Mouse (Mus musculus) myocyte (in vitro differentiated cells): Measurements from ENCODE around the gene Celf3. TPM values are rescaled to one million over a fixed set of nuclear protein-coding genes. Genes with fewer than 3 reads are reported as not detected.

Experiments used
- H3K27me3 ChIP-seq: one replicate; pipeline ENCODE4 v1.6.1; 2011; ENCODE audit not compliant: control insufficient read depth, insufficient read depth, insufficient read length
- H3K36me3 ChIP-seq: one replicate; pipeline ENCODE4 v1.6.1; 2011; ENCODE audit not compliant: control insufficient read depth, insufficient read depth
- H3K4me2 ChIP-seq: one replicate; pipeline ENCODE4 v1.6.1; 2011; ENCODE audit warnings: low read depth, control low read depth
- H3K4me3 ChIP-seq: one replicate; pipeline ENCODE4 v1.5.1; 2011; ENCODE audit warnings: mild to moderate bottlenecking, control low read depth, moderate library complexity
- H3K79me2 ChIP-seq: one replicate; pipeline ENCODE4 v1.6.1; 2011; ENCODE audit not compliant: control insufficient read depth, insufficient read depth
- H3ac ChIP-seq: one replicate; pipeline ENCODE4 v1.6.1; 2011; ENCODE audit not compliant: control insufficient read depth, insufficient read length
- CEBPB ChIP-seq: IDR thresholded peaks from 2 replicates; pipeline ENCODE4 v1.6.1; 2011; ENCODE audit warnings: mild to moderate bottlenecking, moderate library complexity; ENCODE audit not compliant: poor library complexity, insufficient read depth, severe bottlenecking
- E2F4 ChIP-seq: IDR thresholded peaks from one replicate; pipeline ENCODE4 v1.6.1; 2011; ENCODE audit warnings: mild to moderate bottlenecking, control low read depth, moderate library complexity; ENCODE audit not compliant: insufficient read depth
- MAX ChIP-seq: IDR thresholded peaks from one replicate; pipeline ENCODE4 v1.6.1; 2011; ENCODE audit warnings: low read depth, mild to moderate bottlenecking, control low read depth
- MYOD1 ChIP-seq, 3 experiments: IDR thresholded peaks; one replicate each; pipeline ENCODE4 v1.6.1; 2011; ENCODE audit warnings: control low read depth in 2 of 3, low read depth in 2 of 3, mild to moderate bottlenecking in 2 of 3, moderate library complexity in 1 of 3; ENCODE audit not compliant: insufficient read length in 2 of 3, control insufficient read depth in 1 of 3
- MYOG ChIP-seq, 3 experiments: IDR thresholded peaks; one replicate each; pipeline ENCODE4 v1.6.1; 2011; ENCODE audit warnings: control low read depth in 2 of 3, low read depth in 2 of 3, mild to moderate bottlenecking in 2 of 3; ENCODE audit not compliant: insufficient read length in 2 of 3, control insufficient read depth in 1 of 3, insufficient read depth in 1 of 3
- POLR2A ChIP-seq: IDR thresholded peaks from one replicate; pipeline ENCODE4 v1.6.1; 2011; ENCODE audit warnings: low read depth, mild to moderate bottlenecking, control low read depth, moderate library complexity; ENCODE audit not compliant: insufficient read length
- POLR2AphosphoS2 ChIP-seq: IDR thresholded peaks from one replicate; pipeline ENCODE4 v1.6.1; 2011; ENCODE audit warnings: low read depth, control low read depth; ENCODE audit not compliant: insufficient read length
- REST ChIP-seq: IDR thresholded peaks from one replicate; pipeline ENCODE4 v1.6.1; 2011; ENCODE audit warnings: mild to moderate bottlenecking, control low read depth, moderate library complexity; ENCODE audit not compliant: insufficient read depth, insufficient read length
- SRF ChIP-seq: IDR thresholded peaks from one replicate; pipeline ENCODE4 v1.6.1; 2011; ENCODE audit warnings: low read depth; ENCODE audit not compliant: control insufficient read depth, insufficient read length
- TCF12 ChIP-seq: IDR thresholded peaks from one replicate; pipeline ENCODE4 v1.6.1; 2011; ENCODE audit warnings: mild to moderate bottlenecking, control low read depth; ENCODE audit not compliant: poor library complexity, insufficient read depth, severe bottlenecking
- TCF3 ChIP-seq: IDR thresholded peaks from one replicate; pipeline ENCODE4 v1.6.1; 2011; ENCODE audit warnings: low read depth, control low read depth; ENCODE audit not compliant: insufficient read length
- USF1 ChIP-seq: IDR thresholded peaks from one replicate; pipeline ENCODE4 v1.6.1; 2011; ENCODE audit warnings: low read depth, mild to moderate bottlenecking, control low read depth, moderate library complexity
- polyA plus RNA-seq: library from polyadenylated mRNA; unstranded; fragments of >200 nt; fragmentation: generic; extraction: Trizol; gene quantifications from one replicate; pipeline ENCODE4 v1.2.1, GENCODE M21; 2012; ENCODE audit warnings: missing spikeins

Celf3 gene
- polyA plus RNA-seq, 1 experiment, result 0.11 TPM

GRCm38 (mm10) chr3:94482764-94483385 is 4.8 kb downstream of the Celf3 start:
- Histone ChIP-seq H3K36me3 (no peaks in the 10 kb centered on the region), H3ac (no peak overlapping the region), H3K4me2 (no peak overlapping the region), H3K27me3 (no peaks in the 10 kb centered on the region), H3K4me3 (no peak overlapping the region), H3K79me2 (no peaks in the 10 kb centered on the region)
- TF ChIP-seq MAX (no peak), CEBPB (peak; percentile 30; the same call in 1 of the 2 replicates)

GRCm38 (mm10) chr3:94483790-94484439 is 5.8 kb downstream of the Celf3 start:
- Histone ChIP-seq H3K79me2 (no peaks in the 10 kb centered on the region), H3K36me3 (no peaks in the 10 kb centered on the region), H3K4me3 (no peak overlapping the region), H3ac (no peak overlapping the region), H3K27me3 (no peaks in the 10 kb centered on the region), H3K4me2 (no peak overlapping the region)
- TF ChIP-seq E2F4 (no peak), POLR2A (no peak), MAX (no peak), USF1 (no peak), TCF3 (no peak), CEBPB (no peak), SRF (no peak), TCF12 (no peak), MYOG (IDR thresholded peaks at IDR 0.05; ENCODE audit: control insufficient read depth in 1 of 3, insufficient read depth in 1 of 3, insufficient read length in 2 of 3, low read depth in 2 of 3) (no peak), REST (no peak)

- H3K36me3 ChIP-seq, result no peaks in the 10 kb centered on the region
- TF ChIP-seq MYOD1 (IDR thresholded peaks at IDR 0.05; ENCODE audit: control insufficient read depth in 1 of 3, insufficient read length in 2 of 3, low read depth in 2 of 3), result no peak
- no peak overlapping the region for H3K4me2 ChIP-seq
- no peaks in the 10 kb centered on the region for H3K27me3 ChIP-seq
- no peaks in the 10 kb centered on the region for H3K79me2 ChIP-seq
- no peak overlapping the region for H3ac ChIP-seq
- no peak overlapping the region for H3K4me3 ChIP-seq
Observed at GRCm38 (mm10) chr3:94485922-94486321, 7.8 kb downstream of the Celf3 start.

GRCm38 (mm10) chr3:94487581-94487980 is 9.5 kb downstream of the Celf3 start:
- TF ChIP-seq MAX (no peak), POLR2A (no peak), E2F4 (no peak), TCF12 (no peak), POLR2AphosphoS2 (no peak), SRF (no peak), MYOG (IDR thresholded peaks at IDR 0.05; ENCODE audit: control insufficient read depth in 1 of 3, insufficient read depth in 1 of 3, insufficient read length in 2 of 3, low read depth in 2 of 3) (no peak), REST (no peak), USF1 (no peak), MYOD1 (IDR thresholded peaks at IDR 0.05; ENCODE audit: control insufficient read depth in 1 of 3, insufficient read length in 2 of 3, low read depth in 2 of 3) (no peak), CEBPB (no peak)
- Histone ChIP-seq H3K4me3 (no peak overlapping the region), H3ac (no peak overlapping the region), H3K27me3 (no peaks in the 10 kb centered on the region), H3K79me2 (no peaks in the 10 kb centered on the region), H3K36me3 (no peaks in the 10 kb centered on the region), H3K4me2 (no peak overlapping the region)

- H3K4me2 ChIP-seq, result no peak overlapping the region
- H3K79me2 ChIP-seq, result no peaks in the 10 kb centered on the region
- no peak overlapping the region for H3K4me3 ChIP-seq
- no peaks in the 10 kb centered on the region for H3K27me3 ChIP-seq
- H3K36me3 ChIP-seq, result peaks cover 6% of the 10 kb centered on the region
- TF ChIP-seq REST, result no peak
- TF ChIP-seq CEBPB, result no peak
- TF ChIP-seq MAX, result no peak
- TF ChIP-seq TCF12, result no peak
- TF ChIP-seq E2F4, result no peak
- no peak for TF ChIP-seq POLR2A
- no peak for TF ChIP-seq USF1
- TF ChIP-seq POLR2AphosphoS2, result no peak
- no peak for TF ChIP-seq TCF3
- TF ChIP-seq MYOG (IDR thresholded peaks at IDR 0.05; ENCODE audit: control insufficient read depth in 1 of 3, insufficient read depth in 1 of 3, insufficient read length in 2 of 3, low read depth in 2 of 3), result no peak
- no peak overlapping the region for H3ac ChIP-seq
Observed at GRCm38 (mm10) chr3:94497162-94497561, 19.1 kb downstream of the Celf3 start.
